Mouse (Mus musculus): ENCODE data around the gene Lrp5. TPM values are rescaled to one million over a fixed set of nuclear protein-coding genes. Genes with fewer than 3 reads are reported as not detected.

The Lrp5 gene
- total and polyA plus RNA-seq, 2 experiments from 2014 or later = 0.58 to 15.0 TPM

DNA sequence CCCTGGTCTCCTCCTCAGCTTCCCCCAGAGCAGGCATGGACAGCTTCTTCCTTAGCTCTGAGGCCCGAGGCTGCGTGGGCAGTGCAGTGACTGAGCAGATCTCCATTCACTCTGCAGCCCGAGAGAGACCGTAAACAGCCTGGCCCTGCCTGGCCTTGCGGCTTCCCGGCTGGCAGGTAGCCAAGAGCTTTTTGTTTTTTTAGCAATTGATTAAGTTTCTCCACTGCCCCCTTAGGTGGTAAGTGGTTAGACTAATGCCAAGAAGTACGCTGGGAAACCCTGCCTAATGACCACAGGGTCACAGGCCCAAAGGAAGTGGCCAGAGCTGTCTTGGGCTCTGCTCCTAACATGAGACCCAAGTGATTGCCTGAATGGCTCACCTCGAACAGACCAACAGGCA lies 47.7 kb downstream of the Lrp5 start:
- Histone ChIP-seq H3K36me3 (ENCODE audit: insufficient read depth, low read length) (no peaks in the 10 kb centered on the region), H3K27me3 (ENCODE audit: insufficient read depth, low read length) (no peaks in the 10 kb centered on the region), H3K4me3 (ENCODE audit: low read depth, low read length) (no peak overlapping the region), H3K9ac (replicated peaks; ENCODE audit: low read length, poor library complexity, severe bottlenecking) (no peak overlapping the region), H3K4me2 (ENCODE audit: low read depth, low read length, poor library complexity, severe bottlenecking) (no peak overlapping the region), H3K4me1 (ENCODE audit: insufficient read depth, low read length) (peaks cover 3% of the 10 kb centered on the region; the same call in 1 of the 2 replicates), H3K27ac (ENCODE audit: low read depth, low read length) (no peak overlapping the region), H3K9me3 (ENCODE audit: low read length) (no peaks in the 10 kb centered on the region)
- TF ChIP-seq CTCF (IDR thresholded peaks at IDR 0.05) = no peak
- DNase-seq (ENCODE audit: low spot score) (peak; percentile 37), ATAC-seq (ENCODE audit: low FRiP score) (no peak)
- WGBS = 48% methylated on average over 8 of the region's 8 CpGs

GRCm38 (mm10) chr19:3632018-3632417 lies 54.3 kb downstream of the Lrp5 start:
- DNase-seq (ENCODE audit: low spot score) (no peak), ATAC-seq (ENCODE audit: low FRiP score) (no peak)
- no peaks in the 10 kb centered on the region for H3K36me3 ChIP-seq (ENCODE audit: insufficient read depth, low read length)
- H3K27ac ChIP-seq (ENCODE audit: low read depth, low read length) = no peak overlapping the region
- H3K9ac ChIP-seq (replicated peaks; ENCODE audit: low read length, poor library complexity, severe bottlenecking) = no peak overlapping the region
- no peaks in the 10 kb centered on the region for H3K9me3 ChIP-seq (ENCODE audit: low read length)
- no peaks in the 10 kb centered on the region for H3K27me3 ChIP-seq (ENCODE audit: insufficient read depth, low read length)
- no peak overlapping the region for H3K4me2 ChIP-seq (ENCODE audit: low read depth, low read length, poor library complexity, severe bottlenecking)
- WGBS = 86% methylated on average over 7 of the region's 7 CpGs
- TF ChIP-seq CTCF (IDR thresholded peaks at IDR 0.05) = no peak
- H3K4me1 ChIP-seq (ENCODE audit: insufficient read depth, low read length) = no peaks in the 10 kb centered on the region
- H3K4me3 ChIP-seq (ENCODE audit: low read depth, low read length) = no peak overlapping the region

GRCm38 (mm10) chr19:3631431-3631830 lies 54.9 kb downstream of the Lrp5 start:
- 87% methylated on average over 5 of the region's 5 CpGs for WGBS
- no peak overlapping the region for H3K9ac ChIP-seq (replicated peaks; ENCODE audit: low read length, poor library complexity, severe bottlenecking)
- H3K27ac ChIP-seq (ENCODE audit: low read depth, low read length) = no peak overlapping the region
- no peak overlapping the region for H3K4me3 ChIP-seq (ENCODE audit: low read depth, low read length)
- no peaks in the 10 kb centered on the region for H3K9me3 ChIP-seq (ENCODE audit: low read length)
- DNase-seq (ENCODE audit: low spot score) (no peak), ATAC-seq (ENCODE audit: low FRiP score) (no peak)
- no peak for TF ChIP-seq CTCF (IDR thresholded peaks at IDR 0.05)
- no peaks in the 10 kb centered on the region for H3K36me3 ChIP-seq (ENCODE audit: insufficient read depth, low read length)
- no peaks in the 10 kb centered on the region for H3K27me3 ChIP-seq (ENCODE audit: insufficient read depth, low read length)
- no peaks in the 10 kb centered on the region for H3K4me1 ChIP-seq (ENCODE audit: insufficient read depth, low read length)
- no peak overlapping the region for H3K4me2 ChIP-seq (ENCODE audit: low read depth, low read length, poor library complexity, severe bottlenecking)

- DNase-seq (ENCODE audit: low spot score) (peak; percentile 12), ATAC-seq (ENCODE audit: low FRiP score) (no peak)
- no peak overlapping the region for H3K4me3 ChIP-seq (ENCODE audit: low read depth, low read length)
- H3K9ac ChIP-seq (replicated peaks; ENCODE audit: low read length, poor library complexity, severe bottlenecking) = no peak overlapping the region
- H3K36me3 ChIP-seq (ENCODE audit: insufficient read depth, low read length) = no peaks in the 10 kb centered on the region
- 81% methylated on average over 5 of the region's 5 CpGs for WGBS
- H3K27ac ChIP-seq (ENCODE audit: low read depth, low read length) = no peak overlapping the region
- no peak overlapping the region for H3K4me2 ChIP-seq (ENCODE audit: low read depth, low read length, poor library complexity, severe bottlenecking)
- no peaks in the 10 kb centered on the region for H3K4me1 ChIP-seq (ENCODE audit: insufficient read depth, low read length)
- H3K27me3 ChIP-seq (ENCODE audit: insufficient read depth, low read length) = no peaks in the 10 kb centered on the region
- no peak for TF ChIP-seq CTCF (IDR thresholded peaks at IDR 0.05)
- no peaks in the 10 kb centered on the region for H3K9me3 ChIP-seq (ENCODE audit: low read length)
Measured at GRCm38 (mm10) chr19:3630486-3630885, 55.9 kb downstream of the Lrp5 start.

- H3K36me3 ChIP-seq (ENCODE audit: insufficient read depth, low read length) = no peaks in the 10 kb centered on the region
- ATAC-seq (ENCODE audit: low FRiP score) (no peak), DNase-seq (ENCODE audit: low spot score) (no peak)
- H3K9me3 ChIP-seq (ENCODE audit: low read length) = no peaks in the 10 kb centered on the region
- 96% methylated on average over 20 of the region's 20 CpGs for WGBS
- no peak overlapping the region for H3K4me2 ChIP-seq (ENCODE audit: low read depth, low read length, poor library complexity, severe bottlenecking)
- no peaks in the 10 kb centered on the region for H3K27me3 ChIP-seq (ENCODE audit: insufficient read depth, low read length)
- no peak overlapping the region for H3K9ac ChIP-seq (replicated peaks; ENCODE audit: low read length, poor library complexity, severe bottlenecking)
- no peak for TF ChIP-seq CTCF (IDR thresholded peaks at IDR 0.05)
- H3K27ac ChIP-seq (ENCODE audit: low read depth, low read length) = no peak overlapping the region
- no peaks in the 10 kb centered on the region for H3K4me1 ChIP-seq (ENCODE audit: insufficient read depth, low read length)
- H3K4me3 ChIP-seq (ENCODE audit: low read depth, low read length) = no peak overlapping the region
Measured at GRCm38 (mm10) chr19:3630027-3630426, 56.3 kb downstream of the Lrp5 start.

GRCm38 (mm10) chr19:3628223-3628622 lies 58.1 kb downstream of the Lrp5 start:
- TF ChIP-seq CTCF (IDR thresholded peaks at IDR 0.05) = no peak
- H3K4me2 ChIP-seq (ENCODE audit: low read depth, low read length, poor library complexity, severe bottlenecking) = no peak overlapping the region
- H3K9me3 ChIP-seq (ENCODE audit: low read length) = no peaks in the 10 kb centered on the region
- ATAC-seq (ENCODE audit: low FRiP score) = no peak
- no peak overlapping the region for H3K27ac ChIP-seq (ENCODE audit: low read depth, low read length)
- no peaks in the 10 kb centered on the region for H3K36me3 ChIP-seq (ENCODE audit: insufficient read depth, low read length)
- no peak overlapping the region for H3K9ac ChIP-seq (replicated peaks; ENCODE audit: low read length, poor library complexity, severe bottlenecking)
- no peak for DNase-seq (ENCODE audit: low spot score)
- H3K4me1 ChIP-seq (ENCODE audit: insufficient read depth, low read length) = no peaks in the 10 kb centered on the region
- no peak overlapping the region for H3K4me3 ChIP-seq (ENCODE audit: low read depth, low read length)
- 95% methylated on average over 8 of the region's 8 CpGs for WGBS
- H3K27me3 ChIP-seq (ENCODE audit: insufficient read depth, low read length) = no peaks in the 10 kb centered on the region
